Mouse (Mus musculus): ENCODE data around the gene Pirt. TPM values are rescaled to one million over a fixed set of nuclear protein-coding genes. Genes with fewer than 3 reads are reported as not detected.

Gene Pirt
- total and polyA plus RNA-seq, 3 experiments, result 1.9 to 15.3 (median 7.8) TPM

GRCm38 (mm10) chr11:66946521-66946920, 34.7 kb downstream of the Pirt start:
- no peak for DNase-seq

- no peak for DNase-seq
Observed at GRCm38 (mm10) chr11:66946922-66947321, 35.1 kb downstream of the Pirt start.

DNA sequence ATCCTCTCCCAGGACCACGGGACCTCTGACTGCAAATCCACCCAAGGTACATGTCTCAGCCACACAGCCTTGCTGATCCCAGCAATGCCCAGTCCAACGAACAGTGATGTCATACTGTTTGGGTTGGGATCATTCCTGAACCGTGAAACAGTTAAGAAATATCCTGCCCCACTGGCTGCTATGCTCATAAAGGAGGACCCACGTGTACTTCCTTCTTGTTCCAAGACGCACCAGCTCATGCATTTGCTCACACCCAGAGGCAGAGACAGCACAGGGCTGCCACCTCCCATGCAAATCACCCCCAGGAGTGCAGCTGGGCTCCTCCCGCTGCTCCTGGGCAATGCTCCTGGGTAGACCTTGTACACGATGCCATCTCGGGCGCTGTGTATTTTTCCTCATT, 44.5 kb downstream of the Pirt start, which contains the start of gene Tmem238l:
Tmem238l (plus strand) TSS at position 336 of the 400 bp plus-strand sequence.
- DNase-seq, result no peak

GRCm38 (mm10) chr11:66960797-66961196, 49.0 kb downstream of the Pirt start:
- peak; percentile 7 for DNase-seq

GRCm38 (mm10) chr11:66961447-66962176, 49.8 kb downstream of the Pirt start:
- no peak for DNase-seq

- DNase-seq, result no peak
Observed at GRCm38 (mm10) chr11:66963462-66963861, 51.7 kb downstream of the Pirt start.

- DNase-seq, result no peak
Observed at GRCm38 (mm10) chr11:66966500-66967116, 54.8 kb downstream of the Pirt start.

- DNase-seq, result no peak
Observed at GRCm38 (mm10) chr11:66968575-66968974, 56.8 kb downstream of the Pirt start.

DNA sequence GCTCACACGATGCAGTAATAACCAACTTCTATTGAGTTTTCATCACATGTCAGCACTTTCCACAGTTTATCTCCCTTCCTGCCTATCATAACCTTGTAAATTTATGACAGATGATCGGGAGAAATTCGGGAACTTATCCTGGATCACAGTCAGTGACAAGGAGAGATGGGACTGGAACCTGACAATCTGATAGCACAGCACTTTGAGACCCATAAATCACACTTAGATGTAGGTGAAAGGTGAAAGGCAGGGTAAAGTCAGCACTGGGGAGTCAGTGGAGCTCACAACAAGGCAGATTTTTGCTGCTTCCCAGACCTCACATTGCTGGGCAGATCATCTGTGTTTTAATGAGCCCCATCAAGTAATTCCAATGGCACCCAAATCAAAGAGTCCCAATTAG, 61.7 kb downstream of the Pirt start:
- DNase-seq, result no peak

DNA sequence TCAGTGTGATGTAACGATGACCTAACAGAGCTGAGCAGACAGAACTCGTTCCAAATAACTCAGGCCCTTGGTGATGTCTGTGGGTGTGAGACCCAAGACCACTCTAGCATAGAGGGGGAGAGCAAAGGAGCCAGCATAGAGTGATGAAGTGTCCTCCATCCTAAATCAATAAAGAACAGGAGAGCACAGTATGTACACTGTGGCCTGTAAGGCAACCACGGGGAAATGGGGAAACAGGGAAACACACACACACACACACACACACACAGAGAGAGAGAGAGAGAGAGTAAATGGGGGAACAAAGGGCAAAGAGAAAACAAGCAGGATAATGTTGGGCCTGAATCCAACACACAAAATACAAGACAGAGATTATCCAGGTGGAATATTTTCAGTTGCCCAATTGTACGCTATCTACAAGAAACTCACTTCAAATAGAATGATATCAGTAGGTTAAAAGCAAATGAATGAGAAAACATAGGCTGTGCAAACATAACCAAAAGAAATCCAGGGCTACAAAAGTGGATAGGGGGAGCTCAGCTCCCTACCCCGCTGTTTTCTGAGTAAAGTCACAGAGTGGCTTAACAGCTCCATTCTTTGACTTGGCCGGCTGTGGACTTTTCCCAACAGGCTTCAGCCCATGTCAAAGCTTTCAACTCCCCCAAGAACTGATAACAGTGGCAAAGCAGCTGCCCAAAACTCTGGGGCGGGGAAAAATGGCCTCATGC, 64.0 kb downstream of the Pirt start:
- DNase-seq, result no peak

Other genes with a start within 250 kb of the Pirt start
- not detected for gene Tmem238l, start 44.7 kb downstream of the Pirt start, total RNA-seq (2021)
- gene Tmem238l, start 44.7 kb downstream of the Pirt start, polyA plus RNA-seq (2012; rRNA removed), result not detected in 2 replicates
- gene Tmem220, start 113.2 kb downstream of the Pirt start, total RNA-seq (2021), result 1 to 10 TPM; 6.8 to 8.6 TPM
- 2.6 TPM in 2 replicates for gene Tmem220, start 113.2 kb downstream of the Pirt start, polyA plus RNA-seq (2012; rRNA removed)
- gene Adprm, start 140.6 kb downstream of the Pirt start, total RNA-seq (2021), result 10 to 100 TPM; 23.1 to 26.1 TPM
- 3.8 and 4.1 TPM in 2 replicates for gene Adprm, start 140.6 kb downstream of the Pirt start, polyA plus RNA-seq (2012; rRNA removed)
- gene Sco1, start 140.7 kb downstream of the Pirt start, total RNA-seq (2021), result 10 to 100 TPM; 19.5 to 22.7 TPM
- gene Sco1, start 140.7 kb downstream of the Pirt start, polyA plus RNA-seq (2012; rRNA removed), result 10.5 and 12.0 TPM in 2 replicates
- under 1 TPM; 0.06 to 0.14 TPM for gene Myh3, start 166.3 kb downstream of the Pirt start, total RNA-seq (2021)
- not detected in 2 replicates for gene Myh3, start 166.3 kb downstream of the Pirt start, polyA plus RNA-seq (2012; rRNA removed)

Data from adrenal gland, adult 2 months (tissue).